Mouse (Mus musculus) ES-E14 (cell line): ENCODE measurements around the gene Fam120b. TPM values are rescaled to one million over a fixed set of nuclear protein-coding genes. Genes with fewer than 3 reads are reported as not detected.

ENCODE experiments used
- DNase-seq: peaks from one replicate; pipeline ENCODE4 v3.0.0-alpha.2; 2013; ENCODE audit warnings: low read depth, low spot score
- H3K27ac ChIP-seq: 2 replicates; pipeline ENCODE4 v1.5.1; 2012; ENCODE audit warnings: low read depth, mild to moderate bottlenecking, low read length, moderate library complexity, mixed read lengths; ENCODE audit not compliant: poor library complexity, insufficient read depth, severe bottlenecking
- H3K36me3 ChIP-seq: 2 replicates; pipeline ENCODE4 v1.6.1; 2012; ENCODE audit warnings: mild to moderate bottlenecking, low read length, moderate library complexity, mixed read lengths; ENCODE audit not compliant: control insufficient read depth, poor library complexity, insufficient read depth, severe bottlenecking
- H3K4me1 ChIP-seq, 2 experiments: fragments of 150-350 bp in 1 of 2; sonication (generic) in 1 of 2; 2 replicates each; pipeline ENCODE4 v1.6.1; 2012; ENCODE audit warnings: low read length in 2 of 2, mild to moderate bottlenecking in 1 of 2, mixed read lengths in 1 of 2; ENCODE audit not compliant: control insufficient read depth in 2 of 2, insufficient read depth in 2 of 2, poor library complexity in 1 of 2
- H3K4me3 ChIP-seq, 2 experiments: fragments of 150-350 bp in 1 of 2; sonication (generic) in 1 of 2; 2 replicates each; pipeline ENCODE4 v1.5.1; 2012; ENCODE audit warnings: low read length in 2 of 2, low read depth in 1 of 2, mild to moderate bottlenecking in 1 of 2, mixed read lengths in 1 of 2; ENCODE audit not compliant: insufficient read depth in 1 of 2, poor library complexity in 1 of 2, severe bottlenecking in 1 of 2
- H3K9ac ChIP-seq: 2 replicates; pipeline ENCODE4 v1.6.1; 2012; ENCODE audit warnings: low read depth, mild to moderate bottlenecking, low read length, mixed read lengths; ENCODE audit not compliant: poor library complexity, insufficient read depth, severe bottlenecking
- H3K9me3 ChIP-seq: fragments of 150-350 bp; sonication (generic); 2 replicates; pipeline ENCODE4 v1.6.1; 2012; ENCODE audit warnings: low read depth, mild to moderate bottlenecking, low read length; ENCODE audit not compliant: control insufficient read depth, insufficient read depth
- CHD2 ChIP-seq: IDR thresholded peaks from 2 replicates; pipeline ENCODE4 v1.6.1; 2014; ENCODE audit warnings: mild to moderate bottlenecking, low read depth, low read length, inconsistent platforms
- HCFC1 ChIP-seq: IDR thresholded peaks from 2 replicates; pipeline ENCODE4 v1.6.1; 2012; ENCODE audit warnings: low read length, inconsistent platforms, borderline replicate concordance; ENCODE audit not compliant: insufficient read depth
- MAFK ChIP-seq: IDR thresholded peaks from 2 replicates; pipeline ENCODE4 v1.6.1; 2014; ENCODE audit warnings: mild to moderate bottlenecking, low read depth, low read length, inconsistent platforms; ENCODE audit not compliant: insufficient read depth
- ZC3H11A ChIP-seq: IDR thresholded peaks from 2 replicates; pipeline ENCODE4 v1.6.1; 2012; ENCODE audit warnings: low read depth, mild to moderate bottlenecking, inconsistent platforms, low read length, borderline replicate concordance
- ZNF384 ChIP-seq: IDR thresholded peaks from 2 replicates; pipeline ENCODE4 v1.6.1; 2012; ENCODE audit warnings: low read depth, low read length, inconsistent platforms
- in situ Hi-C, 2 experiments: fragments of 600-800 bp; cut with MboI; formaldehyde crosslinking; loops; one replicate each; pipeline ENCODE4 v1.15.1; 2025; ENCODE audit warnings: low sequenced_read_pairs in 2 of 2, inconsistent platforms in 1 of 2; ENCODE audit not compliant: unreplicated experiment in 2 of 2
- total RNA-seq: library from RNA; depleted of rRNA; stranded (reverse); fragments of 300-350 nt; gene quantifications from 2 replicates; pipeline ENCODE4 v1.2.3, GENCODE M21; 2012

Gene Fam120b
- total RNA-seq, 1 experiment: 7.1 TPM

GRCm38 (mm10) chr17:15379741-15380526, 16.1 kb upstream of the Fam120b start:
- no peaks in the 10 kb centered on the region for H3K9me3 ChIP-seq
- TF ChIP-seq ZNF384 (no peak), ZC3H11A (no peak), CHD2 (no peak), MAFK (no peak), HCFC1 (no peak)
- in situ Hi-C loops: no loop called here
- no peak overlapping the region for H3K9ac ChIP-seq
- no peaks in the 10 kb centered on the region for H3K36me3 ChIP-seq
- no peak for DNase-seq
- peak overlapping the region; percentile 34 to 46; a peak in 3 of 4 replicates for H3K4me3 ChIP-seq
- no peak overlapping the region for H3K27ac ChIP-seq
- peaks cover 17 to 19% of the 10 kb centered on the region in 2 experiments for H3K4me1 ChIP-seq

- 0 out of 2 replicates have a peak overlapping the region, but pooled peaks have one; percentile 22 for H3K9ac ChIP-seq
- H3K36me3 ChIP-seq: no peaks in the 10 kb centered on the region
- H3K9me3 ChIP-seq: no peaks in the 10 kb centered on the region
- peak overlapping the region; percentile 46 to 49 for H3K4me3 ChIP-seq
- H3K4me1 ChIP-seq: peaks cover 17 to 19% of the 10 kb centered on the region in 2 experiments
- TF ChIP-seq MAFK (peak; percentile 68), HCFC1 (no peak), ZNF384 (no peak), ZC3H11A (no peak)
- in situ Hi-C loops: no loop called here
- no peak overlapping the region for H3K27ac ChIP-seq
- peak; percentile 86 for DNase-seq
Measured at GRCm38 (mm10) chr17:15380641-15381051, 15.4 kb upstream of the Fam120b start.

GRCm38 (mm10) chr17:15381092-15381860, 14.7 kb upstream of the Fam120b start:
- peak overlapping the region; percentile 46 to 49 for H3K4me3 ChIP-seq
- no peaks in the 10 kb centered on the region for H3K9me3 ChIP-seq
- H3K36me3 ChIP-seq: no peaks in the 10 kb centered on the region
- 0 out of 2 replicates have a peak overlapping the region, but pooled peaks have one; percentile 22 for H3K9ac ChIP-seq
- peaks cover 17 to 19% of the 10 kb centered on the region in 2 experiments for H3K4me1 ChIP-seq
- in situ Hi-C loops: no loop called here
- H3K27ac ChIP-seq: no peak overlapping the region
- no peak for TF ChIP-seq MAFK
- no peak for TF ChIP-seq CHD2
- no peak for TF ChIP-seq ZC3H11A
- TF ChIP-seq ZNF384: no peak
- TF ChIP-seq HCFC1: no peak
- DNase-seq: no peak

GRCm38 (mm10) chr17:15381869-15382660, 13.9 kb upstream of the Fam120b start:
- in situ Hi-C loops: no loop called here
- no peak for DNase-seq
- Histone ChIP-seq H3K9ac (no peak overlapping the region), H3K36me3 (no peaks in the 10 kb centered on the region), H3K4me1 (peaks cover 17% of the 10 kb centered on the region in 2 experiments), H3K9me3 (no peaks in the 10 kb centered on the region), H3K27ac (no peak overlapping the region), H3K4me3 (no peak overlapping the region)
- TF ChIP-seq MAFK: 0 out of 2 replicates have a peak, but pooled peaks have one; percentile 37
- TF ChIP-seq CHD2: no peak
